Mouse (Mus musculus): Measurements from ENCODE around the gene Erbb3. TPM values are rescaled to one million over a fixed set of nuclear protein-coding genes. Genes with fewer than 3 reads are reported as not detected.
A peak's percentile ranks its signal among the peaks of the same experiment; 100 is the strongest.

Gene Erbb3
- polyA plus RNA-seq, 1 experiment = 39.4 TPM

DNA sequence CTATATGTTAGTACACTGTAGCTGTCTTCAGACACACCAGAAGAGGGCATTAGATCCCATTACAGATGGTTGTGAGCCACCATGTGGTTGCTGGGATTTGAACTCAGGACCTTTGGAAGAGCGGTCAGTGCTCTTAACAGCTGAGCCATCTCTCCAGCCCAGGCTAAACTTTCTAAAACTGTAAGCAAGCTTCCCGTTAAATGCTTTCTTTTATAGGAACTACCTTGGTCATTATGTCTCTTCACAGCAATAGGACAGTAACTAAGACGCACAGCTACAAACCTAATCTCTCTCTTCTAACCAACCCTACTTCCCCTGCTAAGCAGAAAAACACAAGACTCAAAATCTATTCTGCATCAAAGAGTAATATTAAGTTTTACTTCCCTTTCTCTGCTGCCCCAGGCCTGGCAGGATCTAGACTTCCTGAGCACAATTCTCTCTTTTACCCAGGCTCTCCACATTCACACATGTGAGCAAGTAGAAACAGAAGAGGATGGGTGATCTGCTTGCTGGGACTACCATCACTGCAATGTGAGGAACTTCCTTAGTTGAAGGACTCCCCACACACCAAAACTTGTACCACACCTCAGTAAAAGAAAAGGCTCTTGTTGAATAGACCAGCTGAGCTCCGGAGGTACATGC is 53.7 kb downstream of the Erbb3 start:
- H3K4me3 ChIP-seq (ENCODE audit: low read depth, low read length) = no peak overlapping the region
- no peak overlapping the region for H3K27ac ChIP-seq (ENCODE audit: insufficient read depth, low read length)
- H3K36me3 ChIP-seq (ENCODE audit: control insufficient read depth, insufficient read depth, low read length, poor library complexity, severe bottlenecking) = no peaks in the 10 kb centered on the region
- no peak overlapping the region for H3K9ac ChIP-seq (ENCODE audit: low read depth, poor library complexity, severe bottlenecking)
- no peaks in the 10 kb centered on the region for H3K4me1 ChIP-seq (ENCODE audit: control insufficient read depth, insufficient read depth, low read length)
- TF ChIP-seq POLR2A (IDR thresholded peaks at IDR 0.05; ENCODE audit: insufficient read depth, low read length) = no peak
- TF ChIP-seq EP300 (IDR thresholded peaks at IDR 0.05; ENCODE audit: insufficient read depth, low read depth, low read length) = no peak
- TF ChIP-seq CTCF (IDR thresholded peaks at IDR 0.05; ENCODE audit: low read depth, low read length) = no peak
- no peaks in the 10 kb centered on the region for H3K9me3 ChIP-seq (replicated peaks; ENCODE audit: control insufficient read depth, insufficient read depth, low read length, poor library complexity, severe bottlenecking)
- no peaks in the 10 kb centered on the region for H3K27me3 ChIP-seq (ENCODE audit: control insufficient read depth, insufficient read depth, low read length, poor library complexity, severe bottlenecking)

DNA sequence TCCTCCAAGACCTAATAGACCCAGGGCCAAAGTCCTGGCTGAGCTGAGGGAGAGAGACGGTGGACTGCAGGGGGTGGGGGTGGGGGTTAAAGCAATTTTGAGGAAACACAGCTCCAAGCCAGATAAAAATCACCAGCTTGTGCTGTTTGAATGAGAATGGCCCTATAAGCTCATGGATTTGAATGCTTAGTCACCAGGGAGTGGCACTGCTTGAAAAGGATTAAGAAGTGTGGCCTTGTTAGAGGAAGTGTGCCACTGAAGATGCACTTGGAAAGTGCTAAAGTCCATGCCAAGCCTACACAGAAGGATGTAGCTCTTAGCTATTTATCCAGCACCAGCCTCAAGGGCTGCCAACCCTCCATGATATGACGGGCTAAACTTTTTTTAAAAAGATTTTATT is 54.2 kb downstream of the Erbb3 start:
- Histone ChIP-seq H3K4me3 (ENCODE audit: low read depth, low read length) (no peak overlapping the region), H3K27me3 (ENCODE audit: control insufficient read depth, insufficient read depth, low read length, poor library complexity, severe bottlenecking) (no peaks in the 10 kb centered on the region), H3K36me3 (ENCODE audit: control insufficient read depth, insufficient read depth, low read length, poor library complexity, severe bottlenecking) (no peaks in the 10 kb centered on the region), H3K9ac (ENCODE audit: low read depth, poor library complexity, severe bottlenecking) (no peak overlapping the region), H3K27ac (ENCODE audit: insufficient read depth, low read length) (no peak overlapping the region), H3K9me3 (replicated peaks; ENCODE audit: control insufficient read depth, insufficient read depth, low read length, poor library complexity, severe bottlenecking) (no peaks in the 10 kb centered on the region), H3K4me1 (ENCODE audit: control insufficient read depth, insufficient read depth, low read length) (no peaks in the 10 kb centered on the region)
- no peak for TF ChIP-seq CTCF (IDR thresholded peaks at IDR 0.05; ENCODE audit: low read depth, low read length)
- TF ChIP-seq POLR2A (IDR thresholded peaks at IDR 0.05; ENCODE audit: insufficient read depth, low read length) = no peak
- no peak for TF ChIP-seq EP300 (IDR thresholded peaks at IDR 0.05; ENCODE audit: insufficient read depth, low read depth, low read length)

GRCm38 (mm10) chr10:128526366-128527356 is 62.8 kb downstream of the Erbb3 start:
- Histone ChIP-seq H3K4me1 (ENCODE audit: control insufficient read depth, insufficient read depth, low read length) (no peaks in the 10 kb centered on the region), H3K9ac (ENCODE audit: low read depth, poor library complexity, severe bottlenecking) (peak overlapping the region; percentile 51), H3K4me3 (ENCODE audit: low read depth, low read length) (peak overlapping the region; percentile 85), H3K27ac (ENCODE audit: insufficient read depth, low read length) (peak overlapping the region; percentile 24; the same call in 1 of the 2 replicates), H3K27me3 (ENCODE audit: control insufficient read depth, insufficient read depth, low read length, poor library complexity, severe bottlenecking) (no peaks in the 10 kb centered on the region), H3K9me3 (replicated peaks; ENCODE audit: control insufficient read depth, insufficient read depth, low read length, poor library complexity, severe bottlenecking) (no peaks in the 10 kb centered on the region), H3K36me3 (ENCODE audit: control insufficient read depth, insufficient read depth, low read length, poor library complexity, severe bottlenecking) (no peaks in the 10 kb centered on the region)
- TF ChIP-seq POLR2A (IDR thresholded peaks at IDR 0.05; ENCODE audit: insufficient read depth, low read length) (no peak), CTCF (IDR thresholded peaks at IDR 0.05; ENCODE audit: low read depth, low read length) (no peak), EP300 (IDR thresholded peaks at IDR 0.05; ENCODE audit: insufficient read depth, low read depth, low read length) (no peak)

- Histone ChIP-seq H3K27ac (ENCODE audit: insufficient read depth, low read length) (peak within 1 kb of the TSS; percentile 24; the same call in 1 of the 2 replicates), H3K4me3 (ENCODE audit: low read depth, low read length) (peak within 1 kb of the TSS; percentile 85), H3K9me3 (replicated peaks; ENCODE audit: control insufficient read depth, insufficient read depth, low read length, poor library complexity, severe bottlenecking) (no peaks in the 10 kb centered on the region), H3K9ac (ENCODE audit: low read depth, poor library complexity, severe bottlenecking) (peak within 1 kb of the TSS; percentile 75), H3K27me3 (ENCODE audit: control insufficient read depth, insufficient read depth, low read length, poor library complexity, severe bottlenecking) (no peaks in the 10 kb centered on the region), H3K36me3 (ENCODE audit: control insufficient read depth, insufficient read depth, low read length, poor library complexity, severe bottlenecking) (no peaks in the 10 kb centered on the region), H3K4me1 (ENCODE audit: control insufficient read depth, insufficient read depth, low read length) (no peaks in the 10 kb centered on the region)
- TF ChIP-seq CTCF (IDR thresholded peaks at IDR 0.05; ENCODE audit: low read depth, low read length) (peak; percentile 22), EP300 (IDR thresholded peaks at IDR 0.05; ENCODE audit: insufficient read depth, low read depth, low read length) (no peak)
Measured at GRCm38 (mm10) chr10:128525671-128526308, 63.7 kb downstream of the Erbb3 start, which contains the start of gene Esyt1. Esyt1 (minus strand) TSS chr10:128525871.

- H3K9me3 ChIP-seq (replicated peaks; ENCODE audit: control insufficient read depth, insufficient read depth, low read length, poor library complexity, severe bottlenecking) = no peaks in the 10 kb centered on the region
- H3K4me3 ChIP-seq (ENCODE audit: low read depth, low read length) = peak overlapping the region; percentile 85
- H3K36me3 ChIP-seq (ENCODE audit: control insufficient read depth, insufficient read depth, low read length, poor library complexity, severe bottlenecking) = no peaks in the 10 kb centered on the region
- H3K4me1 ChIP-seq (ENCODE audit: control insufficient read depth, insufficient read depth, low read length) = no peaks in the 10 kb centered on the region
- peak overlapping the region; percentile 75 for H3K9ac ChIP-seq (ENCODE audit: low read depth, poor library complexity, severe bottlenecking)
- no peak overlapping the region for H3K27ac ChIP-seq (ENCODE audit: insufficient read depth, low read length)
- H3K27me3 ChIP-seq (ENCODE audit: control insufficient read depth, insufficient read depth, low read length, poor library complexity, severe bottlenecking) = no peaks in the 10 kb centered on the region
- TF ChIP-seq EP300 (IDR thresholded peaks at IDR 0.05; ENCODE audit: insufficient read depth, low read depth, low read length) = no peak; the same call in 1 of the 2 replicates
- TF ChIP-seq POLR2A (IDR thresholded peaks at IDR 0.05; ENCODE audit: insufficient read depth, low read length) = no peak
- no peak for TF ChIP-seq CTCF (IDR thresholded peaks at IDR 0.05; ENCODE audit: low read depth, low read length)
Measured at GRCm38 (mm10) chr10:128524732-128525662, 64.5 kb downstream of the Erbb3 start.

Data from ES-Bruce4 (cell line).